Mouse (Mus musculus): ENCODE measurements at regions not wholly inside any gene's neighbourhood (a gene's known extent, or its start where the extent isn't known, plus 50 kb on each side); places are given as distances from the start of the nearest gene placed in this dataset.

GRCm38 (mm10) chr1:51584925-51585424 is 106.8 kb upstream of the Nabp1 start:
- TF ChIP-seq POLR2A (IDR thresholded peaks at IDR 0.05; ENCODE audit: insufficient read depth, low read length) (no peak), EP300 (IDR thresholded peaks at IDR 0.05; ENCODE audit: insufficient read depth, low read depth, low read length) (no peak), CTCF (IDR thresholded peaks at IDR 0.05; ENCODE audit: low read depth, low read length) (no peak)

Data from ES-Bruce4 (cell line).